Mouse (Mus musculus) MEL (cell line): ENCODE measurements around the gene Fbxw8. TPM values are rescaled to one million over a fixed set of nuclear protein-coding genes. Genes with fewer than 3 reads are reported as not detected.

Experiments used
- DNase-seq: peaks from one replicate; pipeline ENCODE4 v3.0.0; 2011; ENCODE audit warnings: low read depth, low spot score
- H3K27ac ChIP-seq: 2 replicates; pipeline ENCODE4 v1.5.1; 2012; ENCODE audit warnings: low read depth, mild to moderate bottlenecking, control low read depth, low read length, moderate library complexity; ENCODE audit not compliant: control insufficient read depth
- H3K27me3 ChIP-seq, 2 experiments: fragments of 150-350 bp in 1 of 2; sonication (generic) in 1 of 2; 2 replicates each; pipeline ENCODE4 v1.6.1; 2012; ENCODE audit warnings: low read length in 2 of 2, mild to moderate bottlenecking in 2 of 2, improper control_type of control experiment in 1 of 2, moderate library complexity in 1 of 2; ENCODE audit not compliant: insufficient read depth in 2 of 2, control insufficient read depth in 1 of 2
- H3K36me3 ChIP-seq, 2 experiments: 2 replicates each; pipeline ENCODE4 v1.6.1; 2012 to 2014; ENCODE audit warnings: low read length in 2 of 2, improper control_type of control experiment in 1 of 2, inconsistent platforms in 1 of 2, mild to moderate bottlenecking in 1 of 2; ENCODE audit not compliant: insufficient read depth in 2 of 2, control insufficient read depth in 1 of 2
- H3K4me1 ChIP-seq, 2 experiments: fragments of 150-350 bp in 1 of 2; sonication (generic) in 1 of 2; 2 replicates each; pipeline ENCODE4 v1.6.1; 2012; ENCODE audit warnings: low read length in 2 of 2, improper control_type of control experiment in 1 of 2, mild to moderate bottlenecking in 1 of 2; ENCODE audit not compliant: insufficient read depth in 2 of 2, control insufficient read depth in 1 of 2
- H3K4me3 ChIP-seq, 2 experiments: fragments of 150-350 bp in 1 of 2; sonication (generic) in 1 of 2; 2 replicates each; pipeline ENCODE4 v1.5.1; 2012; ENCODE audit warnings: low read depth in 2 of 2, low read length in 2 of 2, mild to moderate bottlenecking in 2 of 2, moderate library complexity in 2 of 2, control low read depth in 1 of 2, improper control_type of control experiment in 1 of 2; ENCODE audit not compliant: control insufficient read depth in 1 of 2, insufficient read depth in 1 of 2
- H3K79me2 ChIP-seq: 2 replicates; pipeline ENCODE4 v1.6.1; 2012; ENCODE audit warnings: mild to moderate bottlenecking, low read length, moderate library complexity; ENCODE audit not compliant: control insufficient read depth, poor library complexity, insufficient read depth
- H3K9ac ChIP-seq: 2 replicates; pipeline ENCODE4 v1.6.1; 2012; ENCODE audit warnings: low read depth, mild to moderate bottlenecking, control low read depth, low read length, moderate library complexity; ENCODE audit not compliant: control insufficient read depth, poor library complexity, severe bottlenecking
- H3K9me3 ChIP-seq: fragments of 150-350 bp; sonication (generic); replicated peaks from 2 replicates; pipeline ENCODE4 v1.6.1; 2012; ENCODE audit warnings: mild to moderate bottlenecking, low read length, improper control_type of control experiment, moderate library complexity; ENCODE audit not compliant: insufficient read depth
- ELF1 ChIP-seq: IDR thresholded peaks from 2 replicates; pipeline ENCODE4 v1.6.1; 2014; ENCODE audit warnings: low read depth, mild to moderate bottlenecking, inconsistent platforms, low read length, improper control_type of control experiment, moderate library complexity
- EP300 ChIP-seq, 2 experiments: IDR thresholded peaks; 2 replicates each; pipeline ENCODE4 v1.6.1; 2011; ENCODE audit warnings: improper control_type of control experiment in 2 of 2, low read length in 2 of 2, low read depth in 1 of 2, mild to moderate bottlenecking in 1 of 2
- GABPA ChIP-seq: IDR thresholded peaks from 2 replicates; pipeline ENCODE4 v1.6.1; 2012; ENCODE audit warnings: low read depth, mild to moderate bottlenecking, inconsistent platforms, low read length, improper control_type of control experiment, moderate library complexity
- JUND ChIP-seq: IDR thresholded peaks from 2 replicates; pipeline ENCODE4 v1.6.1; 2011; ENCODE audit warnings: low read depth, mild to moderate bottlenecking, improper control_type of control experiment, low read length
- MAZ ChIP-seq: IDR thresholded peaks from 2 replicates; pipeline ENCODE4 v1.6.1; 2012; ENCODE audit warnings: low read depth, mild to moderate bottlenecking, inconsistent platforms, low read length, improper control_type of control experiment
- MEF2A ChIP-seq: IDR thresholded peaks from 2 replicates; pipeline ENCODE4 v1.6.1; 2014; ENCODE audit warnings: low read depth, mild to moderate bottlenecking, inconsistent platforms, low read length, improper control_type of control experiment; ENCODE audit not compliant: poor library complexity, insufficient replicate concordance, severe bottlenecking; ENCODE audit errors: extremely low read depth
- MXI1 ChIP-seq: IDR thresholded peaks from 2 replicates; pipeline ENCODE4 v1.6.1; 2011; ENCODE audit warnings: mild to moderate bottlenecking, low read depth, low read length, improper control_type of control experiment
- MYB ChIP-seq: IDR thresholded peaks from 2 replicates; pipeline ENCODE4 v1.6.1; 2011; ENCODE audit warnings: mild to moderate bottlenecking, low read depth, low read length, improper control_type of control experiment
- NELFE ChIP-seq: IDR thresholded peaks from 2 replicates; pipeline ENCODE4 v1.6.1; 2011; ENCODE audit warnings: low read depth, low read length, improper control_type of control experiment
- POLR2AphosphoS5 ChIP-seq: IDR thresholded peaks from 2 replicates; pipeline ENCODE4 v1.6.1; 2012; ENCODE audit warnings: low read depth, borderline replicate concordance, mild to moderate bottlenecking, inconsistent platforms, low read length, moderate library complexity, mixed read lengths
- RCOR1 ChIP-seq: IDR thresholded peaks from 2 replicates; pipeline ENCODE4 v1.6.1; 2012; ENCODE audit warnings: low read depth, mild to moderate bottlenecking, inconsistent platforms, low read length, improper control_type of control experiment
- SIN3A ChIP-seq: IDR thresholded peaks from 2 replicates; pipeline ENCODE4 v1.6.1; 2012; ENCODE audit warnings: low read length, improper control_type of control experiment, inconsistent platforms
- TCF12 ChIP-seq: IDR thresholded peaks from 2 replicates; pipeline ENCODE4 v1.6.1; 2014; ENCODE audit warnings: low read depth, mild to moderate bottlenecking, inconsistent platforms, low read length, improper control_type of control experiment, moderate library complexity
- UBTF ChIP-seq: IDR thresholded peaks from 2 replicates; pipeline ENCODE4 v1.6.1; 2012; ENCODE audit warnings: low read depth, mild to moderate bottlenecking, inconsistent platforms, low read length, improper control_type of control experiment, moderate library complexity, borderline replicate concordance; ENCODE audit not compliant: insufficient read depth
- USF1 ChIP-seq: IDR thresholded peaks from 2 replicates; pipeline ENCODE4 v1.6.1; 2014; ENCODE audit warnings: low read depth, mild to moderate bottlenecking, inconsistent platforms, low read length, improper control_type of control experiment, moderate library complexity
- USF2 ChIP-seq, 2 experiments: IDR thresholded peaks; 2 replicates each; pipeline ENCODE4 v1.6.1; 2011 to 2012; ENCODE audit warnings: improper control_type of control experiment in 2 of 2, low read length in 2 of 2, borderline replicate concordance in 1 of 2, inconsistent platforms in 1 of 2, low read depth in 1 of 2, mild to moderate bottlenecking in 1 of 2; ENCODE audit not compliant: insufficient read depth in 1 of 2
- ZC3H11A ChIP-seq: IDR thresholded peaks from 2 replicates; pipeline ENCODE4 v1.6.1; 2012; ENCODE audit warnings: low read depth, mild to moderate bottlenecking, inconsistent platforms, low read length, improper control_type of control experiment
- ZMIZ1 ChIP-seq: IDR thresholded peaks from 2 replicates; pipeline ENCODE4 v1.6.1; 2012; ENCODE audit warnings: low read depth, mild to moderate bottlenecking, inconsistent platforms, low read length, improper control_type of control experiment, moderate library complexity
- polyA plus RNA-seq, 2 experiments: library from polyadenylated mRNA; stranded (reverse) in 1 of 2; unstranded in 1 of 2; fragments of >175 nt in 1 of 2; fragments of >200 nt in 1 of 2; gene quantifications; 2 replicates each; pipeline versions ENCODE4 v1.2.1 to v1.2.4; 2012; ENCODE audit warnings: low replicate concordance in 2 of 2, low read depth in 1 of 2; ENCODE audit not compliant: insufficient read length in 2 of 2, insufficient read depth in 1 of 2, missing spikeins in 1 of 2
- total RNA-seq: library from RNA; depleted of rRNA; stranded (reverse); fragments of 300-350 nt; gene quantifications from 2 replicates; pipeline ENCODE4 v1.2.3, GENCODE M21; 2012

Fbxw8 gene
- total and polyA plus RNA-seq, 3 experiments = 49.9 to 57.4 (median 52.5) TPM

DNA sequence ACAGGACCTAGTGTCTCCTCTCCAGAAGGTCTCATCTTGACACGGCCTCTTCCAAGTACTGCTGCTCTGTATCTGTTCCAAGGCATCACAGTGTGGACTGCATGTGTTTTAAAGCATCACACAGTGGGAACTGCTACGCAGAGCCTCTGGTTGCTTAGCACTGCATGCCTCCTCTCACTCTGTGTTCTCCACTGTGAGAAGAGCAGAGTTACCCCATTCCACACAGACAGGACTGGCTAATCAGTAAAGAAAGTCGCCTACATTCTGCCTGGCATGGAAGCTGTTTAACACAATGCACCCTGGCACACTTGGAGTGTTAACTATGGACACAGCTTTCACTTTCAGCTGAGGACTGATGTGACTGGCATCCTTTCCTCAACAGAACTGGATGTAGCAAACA is 58.9 kb downstream of the Fbxw8 start:
- H3K36me3 ChIP-seq = no peaks in the 10 kb centered on the region
- TF ChIP-seq MXI1 = no peak
- TF ChIP-seq TCF12 = no peak
- TF ChIP-seq MEF2A = no peak
- no peak for TF ChIP-seq ELF1
- TF ChIP-seq SIN3A = no peak
- TF ChIP-seq MYB = no peak
- no peak for TF ChIP-seq UBTF
- TF ChIP-seq ZMIZ1 = no peak
- TF ChIP-seq GABPA = no peak
- TF ChIP-seq POLR2AphosphoS5 = no peak
- no peak for TF ChIP-seq JUND
- TF ChIP-seq NELFE = no peak
- TF ChIP-seq, all 39 proteins: peak for 0
- DNase-seq = no peak

DNA sequence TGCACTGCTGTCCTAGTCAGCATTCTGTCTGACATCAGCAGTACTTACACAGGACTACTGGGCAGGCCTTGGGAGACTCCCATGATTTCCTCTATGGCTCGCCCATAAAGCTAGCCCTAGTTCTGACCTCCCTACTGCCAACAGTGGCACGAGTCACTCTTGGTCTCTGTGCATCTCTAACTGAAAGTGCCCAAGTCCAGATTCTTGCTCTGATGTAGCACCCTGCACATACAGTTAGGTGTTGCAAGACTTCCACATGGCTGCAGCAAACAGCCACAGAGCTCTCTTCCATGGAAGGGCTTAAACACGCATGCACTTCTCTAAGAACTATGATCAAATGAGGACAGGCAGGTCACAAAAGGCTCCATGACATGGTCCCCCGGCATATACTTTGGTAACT is 59.4 kb downstream of the Fbxw8 start:
- no peaks in the 10 kb centered on the region for H3K36me3 ChIP-seq
- no peaks in the 10 kb centered on the region for H3K4me1 ChIP-seq
- H3K27ac ChIP-seq = no peak overlapping the region
- H3K4me3 ChIP-seq = no peak overlapping the region
- TF ChIP-seq ZC3H11A (no peak), USF1 (no peak), MEF2A (no peak), ZMIZ1 (no peak), POLR2AphosphoS5 (no peak), RCOR1 (no peak), MAZ (no peak), USF2 (IDR thresholded peaks at IDR 0.05; ENCODE audit: borderline replicate concordance in 1 of 2, insufficient read depth in 1 of 2, low read depth in 1 of 2, low read length in 2 of 2) (no peak), EP300 (IDR thresholded peaks at IDR 0.05; ENCODE audit: low read depth in 1 of 2, low read length in 2 of 2) (no peak)
- H3K9me3 ChIP-seq = no peaks in the 10 kb centered on the region
- no peak for DNase-seq
- no peaks in the 10 kb centered on the region for H3K79me2 ChIP-seq
- no peak overlapping the region for H3K9ac ChIP-seq
- no peaks in the 10 kb centered on the region for H3K27me3 ChIP-seq

More for the DNA sequence above, 58.9 kb downstream of the Fbxw8 start:
- Histone ChIP-seq H3K9me3 (no peaks in the 10 kb centered on the region), H3K27me3 (no peaks in the 10 kb centered on the region), H3K27ac (no peak overlapping the region), H3K79me2 (no peaks in the 10 kb centered on the region), H3K4me3 (no peak overlapping the region), H3K4me1 (no peaks in the 10 kb centered on the region), H3K9ac (no peak overlapping the region)
